Mouse (Mus musculus) small intestine, adult 2 months (tissue): ENCODE data around the gene Cit.

ENCODE experiments used
- CTCF ChIP-seq: fragments of 200-500 bp; IDR thresholded peaks from 2 replicates; pipeline ENCODE4 v1.5.1; 2012; ENCODE audit warnings: low read depth, mild to moderate bottlenecking, control low read depth, inconsistent platforms, low read length, moderate library complexity, mixed read lengths; ENCODE audit not compliant: insufficient replicate concordance, insufficient read length; ENCODE audit errors: extremely low read depth
- POLR2A ChIP-seq: fragments of 200-500 bp; IDR thresholded peaks from 2 replicates; pipeline ENCODE4 v1.6.1; 2012; ENCODE audit warnings: low read depth, mild to moderate bottlenecking, control low read depth, inconsistent platforms, low read length, moderate library complexity

GRCm38 (mm10) chr5:115850250-115851028 is 5.4 kb downstream of the Cit start:
- TF ChIP-seq CTCF (no peak), POLR2A (no peak)
